Mouse (Mus musculus) heart, adult 9 months (tissue): ENCODE results near the gene Adam12.
"Not testable (repeated sequence)": the region's sequence is repeated elsewhere in the genome, so short reads cannot be mapped to it uniquely, and the experiment has no call there.

Experiments
- DNase-seq, 2 experiments: peaks; one replicate each; pipeline ENCODE4 v3.0.0; 2022; ENCODE audit warnings: low spot score in 2 of 2

Gene Adam12

DNA sequence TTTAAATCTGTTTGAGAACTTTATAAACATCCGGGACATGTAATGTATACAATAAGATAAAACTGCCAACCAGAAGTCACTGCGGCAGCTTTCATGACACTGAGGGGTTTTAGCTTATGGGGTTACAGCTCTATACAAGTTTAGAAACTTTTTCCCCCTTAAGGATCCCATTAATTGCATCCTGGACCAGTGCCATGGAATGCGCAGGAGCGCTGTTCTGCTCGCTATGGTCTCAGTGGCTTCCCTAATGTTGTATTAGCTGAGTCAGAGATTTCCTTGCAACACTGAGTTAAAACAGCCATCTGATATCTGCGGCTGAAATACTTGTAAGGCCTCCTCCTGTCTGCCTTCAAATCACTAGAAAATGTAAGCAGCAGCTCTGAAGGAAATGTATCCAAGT, 298.6 kb downstream of the Adam12 start:
- no peak for DNase-seq

GRCm38 (mm10) chr7:133931481-133931880, 300.5 kb downstream of the Adam12 start:
- DNase-seq = no peak

DNA sequence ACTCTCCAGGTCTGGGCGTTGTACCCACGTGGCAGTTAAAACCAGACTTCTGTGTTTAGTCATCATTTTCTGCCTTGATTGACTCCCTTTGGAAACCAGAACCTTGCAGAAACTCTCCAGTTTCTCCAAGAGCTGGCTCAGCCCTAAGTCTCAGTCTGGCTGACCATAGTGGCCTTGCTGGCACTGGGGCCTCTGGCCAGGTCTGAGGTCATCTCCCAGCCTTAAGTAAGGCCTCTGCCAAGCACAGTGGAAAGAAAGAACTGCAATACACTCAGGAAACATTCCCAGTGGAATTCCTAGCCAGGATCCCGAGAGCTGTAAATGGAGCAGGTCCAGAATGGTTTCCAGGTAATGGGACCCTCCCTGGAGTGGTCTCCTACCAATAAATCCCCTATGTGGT, 303.0 kb downstream of the Adam12 start:
- no peak for DNase-seq

DNA sequence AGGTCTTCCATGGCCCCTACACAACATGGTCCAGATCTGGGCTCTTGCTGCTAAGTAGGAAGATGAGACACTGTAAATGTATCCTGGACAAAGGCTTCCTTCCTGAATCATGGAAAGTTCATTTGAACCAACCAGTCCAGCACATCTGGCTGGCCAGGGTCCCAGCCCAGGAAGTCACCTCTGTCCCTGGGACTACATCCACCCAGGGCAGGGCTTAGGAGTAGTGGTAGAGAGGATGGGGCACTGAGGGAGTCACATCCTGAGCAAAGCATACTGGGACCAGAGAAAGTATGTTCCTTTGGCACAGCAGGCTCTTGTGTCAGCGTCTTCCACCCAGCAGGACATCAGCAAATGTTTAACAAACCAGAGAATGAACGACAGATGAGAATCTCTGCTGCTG, 306.2 kb downstream of the Adam12 start:
- peak; percentile 5 to 11 for DNase-seq

DNA sequence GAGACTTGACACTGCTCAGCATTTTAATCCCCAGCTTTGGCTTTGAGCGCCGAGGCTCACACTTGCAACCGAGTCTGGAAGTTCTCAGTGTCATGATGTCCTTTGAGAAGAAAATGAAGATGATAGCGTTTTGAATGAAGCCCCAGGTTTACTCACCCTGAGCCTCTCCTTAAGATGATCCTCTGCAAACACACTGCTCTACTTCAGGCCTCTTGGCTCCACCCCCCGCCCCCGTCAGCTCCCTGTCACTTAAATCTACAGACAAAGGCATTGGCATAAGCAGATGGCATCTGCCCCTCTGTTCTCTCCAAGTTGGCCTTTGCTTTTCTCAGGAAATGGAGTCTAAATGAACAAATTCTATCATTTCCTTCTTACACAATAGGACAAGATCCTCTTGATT, 308.0 kb downstream of the Adam12 start:
- DNase-seq = no peak

GRCm38 (mm10) chr7:133921291-133921690, 310.7 kb downstream of the Adam12 start:
- no peak for DNase-seq

GRCm38 (mm10) chr7:133920724-133921123, 311.2 kb downstream of the Adam12 start:
- DNase-seq = peak; percentile 8 to 12

DNA sequence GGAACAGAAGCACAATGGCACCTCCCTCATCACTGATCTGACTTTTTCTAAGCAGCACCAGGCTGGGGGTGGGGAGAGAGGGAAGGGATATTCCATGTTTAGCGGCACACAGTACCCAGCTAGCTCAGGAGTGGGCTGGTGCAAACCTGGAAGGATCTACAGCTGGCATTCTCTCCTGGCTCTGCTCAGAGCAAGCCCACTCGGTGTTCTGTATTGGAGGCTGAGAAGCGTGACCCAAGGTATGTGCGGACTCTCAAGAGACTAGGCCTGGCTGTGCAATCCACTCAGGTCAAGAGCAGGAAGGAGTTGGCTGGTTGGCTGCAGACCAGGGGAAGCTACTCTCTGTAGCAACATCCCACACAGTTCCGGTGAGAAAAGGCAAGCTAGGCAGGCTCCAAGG, 312.0 kb downstream of the Adam12 start:
- peak; percentile 12 to 44 for DNase-seq

DNA sequence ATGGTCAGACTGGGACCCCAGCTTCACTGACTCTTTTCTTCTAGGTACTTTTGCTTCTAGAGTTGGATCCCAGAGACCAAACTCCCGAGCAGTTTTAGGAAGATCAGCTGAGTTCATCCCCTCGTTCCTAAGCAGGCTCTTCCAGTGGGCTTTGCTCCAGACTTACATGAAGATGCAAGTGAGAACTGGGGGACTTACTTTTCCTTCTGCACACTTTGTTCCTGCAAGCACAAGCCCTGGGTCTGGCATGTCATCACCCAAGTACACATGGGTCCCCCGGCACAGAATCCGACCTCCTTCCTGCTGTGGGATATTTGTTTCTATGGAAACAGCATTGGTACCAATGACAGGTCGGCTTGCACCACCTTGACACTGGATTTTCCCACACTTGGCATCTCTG, 312.6 kb downstream of the Adam12 start:
- no peak for DNase-seq

- DNase-seq = no peak
Observed at GRCm38 (mm10) chr7:133916230-133916629, 315.7 kb downstream of the Adam12 start.

DNA sequence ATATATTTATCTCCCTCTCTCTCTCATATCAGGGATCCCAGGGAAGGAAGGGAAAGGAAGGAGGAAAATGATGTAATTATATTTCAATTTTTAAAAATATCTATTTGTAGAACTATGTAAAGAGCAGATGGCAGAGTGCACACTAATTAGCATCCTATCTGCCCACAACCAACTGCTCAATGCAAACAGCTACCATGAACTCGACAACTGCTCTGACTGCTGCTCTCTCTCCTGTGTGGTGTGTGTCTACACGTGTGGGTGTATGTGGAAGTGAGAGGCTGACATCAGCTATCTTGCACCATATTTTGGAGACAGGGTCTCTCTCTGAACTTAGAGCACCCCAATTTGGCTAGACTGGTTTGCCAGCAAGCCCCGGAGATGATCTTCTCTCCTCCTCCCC, 320.1 kb downstream of the Adam12 start:
- DNase-seq = no peak

DNA sequence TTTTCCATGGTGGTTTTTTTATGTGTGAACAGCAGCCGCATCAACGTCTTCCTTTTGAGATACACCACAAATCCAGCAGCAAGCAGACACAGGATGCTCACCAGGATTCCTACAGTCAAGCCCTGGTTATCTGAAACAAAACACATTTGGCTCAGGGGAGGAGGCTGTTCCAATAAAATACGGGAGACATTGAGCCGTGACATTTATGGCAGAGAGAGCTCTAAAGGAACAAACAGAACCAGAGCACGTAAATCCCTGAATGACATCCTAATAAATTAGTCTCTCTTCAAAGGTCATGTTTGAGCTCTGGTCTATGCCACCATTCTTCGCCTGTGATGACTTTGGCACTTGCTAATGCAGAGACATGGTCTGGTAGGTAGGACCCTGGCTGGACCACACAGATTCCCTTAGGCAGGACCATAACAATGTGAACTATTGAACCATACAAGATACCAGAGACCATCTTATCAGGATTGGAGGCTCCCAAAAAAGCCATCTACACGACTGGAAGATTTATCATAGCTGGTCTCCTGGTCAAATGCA, 322.0 kb downstream of the Adam12 start:
- DNase-seq = no peak

DNA sequence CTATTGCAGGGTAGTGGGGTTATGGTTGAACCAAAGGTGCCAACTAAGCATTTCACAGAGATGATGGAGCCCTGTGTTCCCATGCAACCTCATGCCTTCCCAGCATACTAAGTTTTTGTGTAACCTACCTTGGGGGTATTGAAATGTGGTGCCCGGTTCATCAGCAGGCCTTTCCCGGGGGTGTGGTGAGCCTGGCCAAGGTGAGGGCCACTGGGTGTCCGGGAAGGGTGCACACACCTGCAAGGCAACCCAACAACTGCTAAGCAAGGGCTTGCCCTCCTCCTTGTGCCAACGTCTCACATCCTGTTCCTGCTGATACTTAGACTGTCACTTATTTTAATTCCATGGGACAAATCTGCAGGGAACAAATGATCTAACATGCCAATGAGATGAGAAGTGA, 323.0 kb downstream of the Adam12 start:
- no peak for DNase-seq

DNA sequence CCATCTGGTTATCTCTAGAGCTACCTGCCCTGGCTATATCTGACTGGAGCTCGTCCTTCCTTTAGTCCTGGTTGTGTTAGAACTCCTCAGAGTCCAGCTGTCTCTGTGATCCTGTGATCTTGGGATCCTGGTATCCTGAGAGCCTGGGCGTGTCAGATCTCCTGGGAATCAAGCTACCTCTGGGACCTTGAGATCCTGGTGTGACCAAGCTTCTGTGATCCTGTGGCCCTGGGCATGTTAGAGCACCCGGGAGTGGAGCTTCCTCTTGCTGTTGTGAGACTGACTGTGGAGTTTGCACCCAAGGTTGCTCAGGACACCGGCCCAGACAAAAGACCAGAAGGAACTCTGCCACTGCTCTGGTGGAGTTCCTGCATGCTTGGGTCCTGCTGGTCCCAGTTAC, 332.6 kb downstream of the Adam12 start:
- no peak for DNase-seq

GRCm38 (mm10) chr7:133891796-133892195, 340.1 kb downstream of the Adam12 start:
- no peak for DNase-seq

DNA sequence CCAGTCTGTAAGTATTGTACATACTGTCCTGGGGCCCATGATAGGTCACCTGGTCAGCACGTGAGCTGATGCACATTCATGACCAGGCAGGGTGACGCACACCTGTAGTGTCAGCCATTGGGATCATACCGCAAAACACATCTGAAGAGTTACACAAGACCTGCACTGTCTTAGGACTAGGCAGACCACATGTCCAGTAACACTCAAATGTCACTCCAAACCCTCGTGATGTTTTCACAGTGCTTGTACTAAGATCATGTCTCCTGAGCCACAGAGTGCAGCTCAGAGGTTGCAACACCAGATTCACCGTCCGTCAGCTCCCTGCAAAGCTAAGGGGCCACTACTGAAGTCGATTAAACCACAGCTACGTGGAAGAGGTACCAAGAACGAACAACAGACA, 340.6 kb downstream of the Adam12 start:
- no peak for DNase-seq

GRCm38 (mm10) chr7:133889986-133890385, 342.0 kb downstream of the Adam12 start:
- no peak for DNase-seq

GRCm38 (mm10) chr7:133888926-133889920, 342.7 kb downstream of the Adam12 start:
- DNase-seq = peak; percentile 52 to 64

DNA sequence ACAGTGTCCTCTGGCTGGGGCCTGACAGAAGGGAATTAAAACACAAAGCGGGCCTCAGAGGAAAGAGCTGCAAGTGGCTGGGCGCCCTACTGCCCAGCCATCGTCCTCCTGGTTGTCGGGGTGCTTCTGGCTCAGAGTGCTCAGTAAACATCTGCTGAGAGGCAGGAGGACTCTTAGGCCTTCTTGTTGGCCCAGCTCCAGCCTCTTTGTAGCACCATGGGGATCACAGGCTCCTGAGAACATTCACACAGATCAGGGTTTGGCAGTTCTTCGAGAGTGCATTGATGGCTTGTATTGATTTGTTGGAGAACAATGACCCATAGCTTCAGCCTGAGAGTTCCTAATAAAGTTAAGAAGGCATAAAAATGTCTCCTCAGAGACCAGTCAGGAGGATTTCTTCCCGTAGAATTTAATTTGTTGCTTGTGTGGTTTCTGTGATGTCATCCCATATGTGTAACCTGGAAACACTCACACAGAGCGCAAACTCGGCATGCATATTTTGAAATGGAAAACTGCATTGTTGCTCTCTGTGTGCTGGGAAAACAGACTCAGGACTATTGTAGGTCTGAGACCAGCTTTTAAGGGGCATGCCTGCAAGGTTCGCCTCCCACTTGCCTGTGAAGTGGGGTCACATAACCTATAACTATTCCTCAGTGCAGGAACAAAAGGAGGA, 347.1 kb downstream of the Adam12 start:
- not testable (repeated sequence) for DNase-seq

DNA sequence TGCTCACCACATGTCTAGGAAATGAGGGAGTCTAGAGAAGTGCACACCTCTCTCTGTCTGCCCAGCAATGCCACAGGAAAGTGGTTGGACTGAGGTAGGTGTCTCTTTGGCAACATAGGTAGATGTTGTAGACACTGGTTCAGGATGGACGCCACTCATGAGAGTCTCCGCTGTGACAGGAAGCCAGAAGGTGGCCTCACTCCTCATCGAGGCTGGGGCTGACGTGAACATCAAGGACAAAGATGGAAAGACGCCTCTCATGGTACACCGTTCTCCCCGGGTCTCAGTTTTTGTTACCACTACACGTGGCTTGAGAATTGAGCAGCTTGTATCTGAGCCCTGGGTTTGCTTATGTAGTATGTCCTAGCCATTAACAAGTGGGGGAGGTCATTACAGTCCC, 352.2 kb downstream of the Adam12 start:
- no peak for DNase-seq

DNA sequence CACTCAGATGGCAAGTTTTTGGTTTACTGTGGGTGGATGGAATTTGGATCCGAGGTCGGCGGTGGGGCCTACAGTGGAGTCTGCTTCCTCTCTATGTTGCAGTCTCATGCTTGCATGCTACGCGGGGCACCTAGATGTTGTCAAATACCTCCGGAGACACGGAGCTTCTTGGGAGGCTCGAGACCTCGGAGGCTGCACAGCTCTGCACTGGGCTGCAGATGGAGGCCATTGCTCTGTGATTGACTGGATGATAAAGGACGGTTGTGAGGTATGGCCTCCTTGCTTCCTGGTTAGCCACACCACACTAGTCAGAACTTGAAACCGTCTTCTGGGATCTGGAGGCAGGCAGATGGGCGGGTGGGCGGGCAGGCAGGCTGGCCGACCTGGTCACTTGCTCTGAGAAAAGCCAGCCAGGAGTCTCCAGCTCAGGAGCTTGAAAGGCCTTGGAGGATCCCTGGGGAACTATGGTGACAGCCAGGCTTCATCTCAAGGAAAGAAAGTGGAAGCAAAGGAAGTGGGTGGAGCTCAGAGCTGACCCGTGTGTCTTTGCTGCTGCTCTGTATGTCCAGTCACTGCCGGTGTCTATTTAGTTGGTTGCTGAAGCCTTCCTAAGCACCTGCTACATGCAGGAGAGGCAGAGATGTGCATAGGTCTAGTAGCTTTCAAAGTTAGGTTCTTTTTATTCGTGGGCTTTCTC, 355.2 kb downstream of the Adam12 start:
- no peak for DNase-seq

DNA sequence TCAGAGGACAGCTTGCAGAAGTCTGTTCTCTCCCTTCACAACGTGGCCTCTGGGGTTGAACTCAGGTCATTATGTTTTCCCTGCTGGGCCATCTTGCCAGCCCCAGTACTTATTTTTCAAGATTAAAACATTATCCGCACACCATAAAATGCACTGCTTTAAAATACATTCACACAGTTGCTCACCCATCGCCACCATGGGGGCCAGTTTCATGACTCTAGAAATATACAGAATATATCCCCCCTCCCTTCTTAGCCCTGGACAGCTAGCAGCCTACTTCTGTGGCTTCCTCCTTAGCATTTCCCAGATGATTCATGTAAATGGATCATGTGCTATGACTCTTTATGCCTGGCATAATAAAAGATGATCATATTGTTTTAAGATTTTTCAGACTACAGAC, 355.8 kb downstream of the Adam12 start:
- DNase-seq = no peak
